Mouse (Mus musculus) ES-Bruce4 (cell line): Measurements from ENCODE around the gene Krtap3-3.

Source experiments
- CTCF ChIP-seq: IDR thresholded peaks from one replicate; pipeline ENCODE4 v1.8.1; 2011; ENCODE audit warnings: low read depth, low read length
- EP300 ChIP-seq: IDR thresholded peaks from 2 replicates; pipeline ENCODE4 v1.6.1; 2011; ENCODE audit warnings: low read depth, low read length; ENCODE audit not compliant: insufficient read depth

DNA sequence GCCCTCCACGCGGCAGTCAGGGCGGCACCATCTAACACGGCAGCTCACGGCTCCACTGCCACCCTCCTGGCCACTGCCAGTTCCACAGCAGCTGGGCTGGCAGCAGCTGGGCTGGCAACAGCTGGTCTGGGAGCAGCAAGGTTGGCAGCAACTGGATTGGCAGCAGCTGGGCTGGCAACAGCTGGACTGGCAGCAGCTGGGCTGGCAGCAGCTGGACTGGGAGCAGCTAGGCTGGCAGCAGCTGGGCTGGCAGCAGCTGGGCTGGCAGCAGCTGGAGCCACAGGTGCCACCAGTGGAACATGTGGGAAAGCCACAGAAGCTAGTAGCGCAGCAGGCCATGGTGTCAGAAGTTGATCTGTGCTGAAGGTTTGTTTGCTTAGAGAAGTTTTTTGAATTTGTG, 40.3 kb upstream of the Krtap3-3 start, which contains the start of gene Krtap1-3:
- TF ChIP-seq CTCF (no peak), EP300 (no peak)
